Mouse (Mus musculus) inflammation-experienced regulatory T-cells (primary cell): ENCODE results near the gene Nemf. TPM values are rescaled to one million over a fixed set of nuclear protein-coding genes. Genes with fewer than 3 reads are reported as not detected.

Experiments used
- polyA plus RNA-seq, 2 experiments: library from polyadenylated mRNA; unstranded; fragments of 100-300 nt; shearing (Covaris generic); gene quantifications; one replicate each; pipeline ENCODE4 v1.2.1; 2017

Gene Nemf
- 100 to 1,000 TPM; 115 to 126 TPM for polyA plus RNA-seq

GRCm38 (mm10) chr12:69356546-69357299, at the start of gene Nemf:
Gene Nemf, minus strand, starts transcription at chr12:69357165.

GRCm38 (mm10) chr12:69371854-69372671, 15.1 kb upstream of the Nemf start, which contains the start of the genes Arf6 and Gm9887:
Gene Arf6, plus strand, starts transcription at chr12:69372150.
Gene Gm9887, minus strand, starts transcription at chr12:69372458.

GRCm38 (mm10) chr12:69296511-69297410, 60.2 kb downstream of the Nemf start, which contains the start of gene Klhdc2:
Gene Klhdc2, plus strand, starts transcription at chr12:69296681.

Other genes with a start within 250 kb of the Nemf start
- gene Rps29, start 198.0 kb downstream of the Nemf start, polyA plus RNA-seq, result 1,000 to 10,000 TPM; 1,529 to 1,690 TPM
- under 1 TPM; 0.59 to 0.82 TPM for gene Lrr1, start 188.4 kb downstream of the Nemf start, polyA plus RNA-seq
- 100 to 1,000 TPM; 368 to 420 TPM for gene Rpl36al, start 173.1 kb downstream of the Nemf start, polyA plus RNA-seq
- 10 to 100 TPM; 72.3 to 94.3 TPM for gene Mgat2, start 173.0 kb downstream of the Nemf start, polyA plus RNA-seq
- gene Gm49383, start 160.1 kb downstream of the Nemf start, polyA plus RNA-seq, result 10 to 100 TPM; 11.0 to 17.6 TPM
- gene Dnaaf2, start 158.7 kb downstream of the Nemf start, polyA plus RNA-seq, result 10 to 100 TPM in 1 of 2 experiments, 1 to 10 TPM in 1; 8.4 to 12.4 TPM
- 10 to 100 TPM; 11.7 to 21.1 TPM for gene Gm49384, start 152.9 kb downstream of the Nemf start, polyA plus RNA-seq
- 10 to 100 TPM in 1 of 2 experiments, 1 to 10 TPM in 1; 7.2 to 14.1 TPM for gene Pole2, start 129.0 kb downstream of the Nemf start, polyA plus RNA-seq
- gene Klhdc1, start 116.0 kb downstream of the Nemf start, polyA plus RNA-seq, result 10 to 100 TPM; 23.9 to 36.3 TPM
- 10 to 100 TPM; 55.9 to 82.2 TPM for gene Klhdc2, start 60.5 kb downstream of the Nemf start, polyA plus RNA-seq
- 100 to 1,000 TPM; 364 to 379 TPM for gene Arf6, start 15.0 kb upstream of the Nemf start, polyA plus RNA-seq
- 1 to 10 TPM; 5.8 to 6.5 TPM for gene Gm9887, start 15.3 kb upstream of the Nemf start, polyA plus RNA-seq
- gene Vcpkmt, start 225.9 kb upstream of the Nemf start, polyA plus RNA-seq, result 1 to 10 TPM; 3.9 to 4.3 TPM